Mouse (Mus musculus) WW6 (cell line): Measurements from ENCODE around the gene Klhdc4.

Experiments
- DNase-seq: peaks from one replicate; pipeline ENCODE4 v3.0.0-alpha.2; 2013; ENCODE audit warnings: low read depth, low spot score

Gene Klhdc4

DNA sequence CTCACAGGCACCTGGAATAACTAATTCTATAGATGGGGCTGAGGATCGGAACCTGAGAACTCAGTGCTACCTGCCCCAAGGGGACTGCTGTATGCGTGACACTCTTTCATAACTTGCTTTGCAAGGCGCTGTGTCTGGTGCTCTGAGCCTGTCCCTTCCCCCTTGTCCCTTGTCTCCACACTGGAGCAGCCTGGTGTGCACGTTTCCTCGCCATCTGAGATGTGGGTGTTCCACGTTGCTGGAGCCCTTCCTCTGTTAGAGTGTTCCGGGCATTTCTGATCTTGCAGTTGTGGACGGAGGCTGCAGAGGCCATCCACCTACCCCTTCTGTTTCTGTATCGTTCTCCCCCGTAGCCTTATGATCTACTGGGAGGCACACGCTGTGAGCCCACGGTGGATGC, 70.9 kb downstream of the Klhdc4 start:
- no peak for DNase-seq

DNA sequence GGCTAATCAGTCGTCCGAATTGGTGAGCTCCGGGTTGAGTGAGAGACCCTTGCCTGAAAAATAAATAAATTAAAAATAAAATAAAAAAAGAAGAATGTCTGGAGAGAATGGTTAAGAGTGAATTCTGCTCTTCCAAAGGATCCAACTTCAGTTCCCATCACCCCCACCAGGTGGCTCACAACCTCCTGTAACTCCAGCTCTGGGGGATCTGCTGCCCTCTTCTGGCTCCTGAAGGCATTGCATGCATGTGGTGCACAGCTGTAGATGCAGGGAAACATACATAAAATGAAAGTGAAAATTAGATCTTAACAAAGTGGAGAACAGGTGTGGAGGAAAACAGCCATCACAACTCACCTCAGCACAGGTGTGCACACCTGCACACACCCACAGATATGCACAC, 78.0 kb downstream of the Klhdc4 start:
- peak; percentile 80 for DNase-seq

DNA sequence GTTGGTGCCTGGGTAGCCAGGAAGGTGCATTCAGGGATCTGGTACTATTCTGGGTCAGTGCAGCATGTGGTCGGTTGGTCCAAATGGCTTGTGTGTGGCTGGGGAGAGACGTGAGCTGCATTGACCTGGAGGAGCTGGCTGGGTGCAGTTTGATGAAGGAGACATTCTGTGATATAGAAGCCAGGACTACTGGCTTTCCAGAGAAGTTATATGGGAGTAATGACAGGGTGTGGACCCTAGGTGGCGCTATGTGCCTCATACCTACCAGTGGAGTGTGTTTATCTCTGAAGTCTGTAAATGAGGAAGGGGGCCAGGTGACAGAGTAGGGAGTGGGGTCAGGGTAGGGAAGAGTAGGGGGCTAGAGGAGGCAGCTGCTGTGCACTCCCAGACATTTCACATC, 78.9 kb downstream of the Klhdc4 start:
- no peak for DNase-seq

DNA sequence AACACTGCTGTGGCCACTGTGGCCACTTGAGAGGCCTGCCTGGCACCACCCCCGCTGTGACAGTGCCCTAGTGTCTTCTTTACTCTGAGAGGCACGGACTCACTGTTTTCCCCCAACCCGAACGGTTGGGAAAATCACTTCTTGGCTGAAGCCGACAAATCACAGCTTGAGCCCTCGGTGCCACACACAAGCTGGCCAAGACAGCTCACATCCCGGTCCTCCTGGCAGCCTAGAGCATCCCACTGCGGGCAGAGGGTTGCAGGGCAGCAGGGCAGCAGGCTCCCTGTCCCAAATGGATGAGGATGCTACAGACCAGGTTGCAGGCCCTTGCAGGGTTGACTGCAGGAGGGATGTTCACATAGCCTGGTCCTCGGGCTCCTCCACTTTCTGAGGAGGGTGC, 79.9 kb downstream of the Klhdc4 start:
- DNase-seq = no peak
